Mouse (Mus musculus) liver, embryonic 14.5 days (tissue): ENCODE measurements around the gene Fut4. TPM values are rescaled to one million over a fixed set of nuclear protein-coding genes. Genes with fewer than 3 reads are reported as not detected.

Experiments
- ATAC-seq: fragments of 200-750 bp; cut with Nextera tagmentation; 2 replicates; pipeline ENCODE4 v1.8.0; 2017; ENCODE audit warnings: moderate number of reproducible peaks, mild to moderate bottlenecking, moderate library complexity; ENCODE audit not compliant: insufficient read depth
- DNase-seq, 3 experiments: peaks; one replicate each; pipeline ENCODE4 v3.0.0-alpha.2; 2012 to 2013; ENCODE audit warnings: low read depth in 3 of 3, low spot score in 3 of 3
- H3K27ac ChIP-seq: fragments of 300-500 bp; sonication (generic); 2 replicates; pipeline ENCODE4 v1.5.1; 2014; ENCODE audit warnings: moderate library complexity, mild to moderate bottlenecking, control low read depth, inconsistent platforms
- H3K27me3 ChIP-seq: fragments of 300-500 bp; sonication (generic); 2 replicates; pipeline ENCODE4 v1.6.1; 2014; ENCODE audit warnings: mild to moderate bottlenecking, low read length, moderate library complexity; ENCODE audit not compliant: control insufficient read depth, insufficient read depth
- H3K36me3 ChIP-seq: fragments of 300-500 bp; sonication (generic); replicated peaks from 2 replicates; pipeline ENCODE4 v1.6.1; 2014; ENCODE audit warnings: low read depth; ENCODE audit not compliant: control insufficient read depth, insufficient read depth
- H3K4me1 ChIP-seq, 2 experiments: fragments of 200-500 bp in 1 of 2; fragments of 300-500 bp in 1 of 2; sonication (generic) in 1 of 2; replicated peaks; 2 replicates each; pipeline ENCODE4 v1.6.1; 2012 to 2014; ENCODE audit warnings: antibody characterized with exemption in 1 of 2, inconsistent platforms in 1 of 2, low read length in 1 of 2; ENCODE audit not compliant: control insufficient read depth in 2 of 2, insufficient read depth in 2 of 2
- H3K4me2 ChIP-seq: fragments of 300-500 bp; sonication (generic); 2 replicates; pipeline ENCODE4 v1.6.1; 2014; ENCODE audit warnings: low read depth, mild to moderate bottlenecking, control low read depth, moderate library complexity
- H3K4me3 ChIP-seq, 2 experiments: fragments of 200-500 bp in 1 of 2; fragments of 300-500 bp in 1 of 2; sonication (generic) in 1 of 2; 2 replicates each; pipeline ENCODE4 v1.5.1; 2012 to 2014; ENCODE audit warnings: low read depth in 2 of 2, low read length in 2 of 2, mild to moderate bottlenecking in 2 of 2, control low read depth in 1 of 2, inconsistent platforms in 1 of 2, moderate library complexity in 1 of 2; ENCODE audit not compliant: insufficient read depth in 1 of 2
- H3K9ac ChIP-seq: fragments of 300-500 bp; sonication (generic); replicated peaks from 2 replicates; pipeline ENCODE4 v1.6.1; 2014; ENCODE audit warnings: mild to moderate bottlenecking, control low read depth, moderate library complexity
- H3K9me3 ChIP-seq: fragments of 300-500 bp; sonication (generic); 2 replicates; pipeline ENCODE4 v1.6.1; 2016; ENCODE audit warnings: low read length, mixed read lengths; ENCODE audit not compliant: control insufficient read depth
- CTCF ChIP-seq: IDR thresholded peaks from 2 replicates; pipeline ENCODE4 v1.5.1; 2016; ENCODE audit warnings: antibody characterized with exemption, low read depth, control low read depth
- EP300 ChIP-seq: IDR thresholded peaks from 2 replicates; pipeline ENCODE4 v1.6.1; 2016; ENCODE audit warnings: antibody characterized with exemption, low read depth
- WGBS: fragments of 180-500 bp; shearing (Covaris S2); extraction: QIAGEN DNeasy Blood & Tissue Kit; methylation state at CpG from one replicate; pipeline ENCODE4 v1.1.7; 2014; ENCODE audit not compliant: insufficient replicate concordance; 5-methylcytosine and 5-hydroxymethylcytosine counted together
- polyA plus RNA-seq, 2 experiments: library from polyadenylated mRNA; depleted of rRNA in 1 of 2; stranded (reverse) in 1 of 2; unstranded in 1 of 2; fragments of >200 nt; fragmentation: Nextera tagmentation in 1 of 2; extraction: Ambion mirVana in 1 of 2; gene quantifications; 2 replicates each; pipeline versions ENCODE4 v1.2.1 to v1.2.3; 2012 to 2014

Fut4 gene
- polyA plus RNA-seq, 2 experiments, result 0.37 to 0.39 TPM

- H3K27me3 ChIP-seq, result no peaks in the 10 kb centered on the region
- no peak overlapping the region for H3K9ac ChIP-seq
- TF ChIP-seq CTCF (no peak), EP300 (no peak)
- no peaks in the 10 kb centered on the region for H3K9me3 ChIP-seq
- WGBS, result 28% methylated on average over 7 of the region's 7 CpGs
- no peak overlapping the region for H3K4me2 ChIP-seq
- no peak overlapping the region for H3K4me3 ChIP-seq
- H3K27ac ChIP-seq, result no peak overlapping the region
- ATAC-seq (no peak), DNase-seq (no peak)
- no peaks in the 10 kb centered on the region for H3K36me3 ChIP-seq
- H3K4me1 ChIP-seq, result peaks cover 0 to 8% of the 10 kb centered on the region in 2 experiments; a peak in 1 of 4 replicates
Measured at GRCm38 (mm10) chr9:14699288-14699640, 52.9 kb downstream of the Fut4 start.

- no peak overlapping the region for H3K27ac ChIP-seq
- ATAC-seq (peak; percentile 41), DNase-seq (peak; percentile 34 to 41 (median 39))
- no peaks in the 10 kb centered on the region for H3K9me3 ChIP-seq
- TF ChIP-seq CTCF, result peak; percentile 88
- TF ChIP-seq EP300, result no peak
- no peak overlapping the region for H3K4me3 ChIP-seq
- WGBS, result 43% methylated on average over 11 of the region's 12 CpGs
- H3K27me3 ChIP-seq, result no peaks in the 10 kb centered on the region
- no peak overlapping the region for H3K4me2 ChIP-seq
- H3K9ac ChIP-seq, result no peak overlapping the region
- H3K36me3 ChIP-seq, result no peaks in the 10 kb centered on the region
- peaks cover 0 to 8% of the 10 kb centered on the region in 2 experiments; a peak in 1 of 4 replicates for H3K4me1 ChIP-seq
Measured at GRCm38 (mm10) chr9:14698582-14699287, 53.5 kb downstream of the Fut4 start.

Other genes with a start within 250 kb of the Fut4 start
- gene Amotl1, start 107.3 kb downstream of the Fut4 start, polyA plus RNA-seq (2012; rRNA removed), result 1.9 and 2.0 TPM in 2 replicates
- 1.7 and 1.8 TPM in 2 replicates for gene Amotl1, start 107.3 kb downstream of the Fut4 start, polyA plus RNA-seq (2014; fragmentation: Nextera tagmentation; extraction: Ambion mirVana)
- 0.04 and 0.08 TPM in 2 replicates for gene Piwil4, start 11.7 kb downstream of the Fut4 start, polyA plus RNA-seq (2012; rRNA removed)
- 0.13 TPM in 1 of 2 replicates, not detected in the other for gene Piwil4, start 11.7 kb downstream of the Fut4 start, polyA plus RNA-seq (2014; fragmentation: Nextera tagmentation; extraction: Ambion mirVana)
- gene 1700012B09Rik, start 18.6 kb upstream of the Fut4 start, polyA plus RNA-seq (2012; rRNA removed), result not detected in 2 replicates
- gene 1700012B09Rik, start 18.6 kb upstream of the Fut4 start, polyA plus RNA-seq (2014; fragmentation: Nextera tagmentation; extraction: Ambion mirVana), result not detected in 2 replicates
- 4.1 and 7.1 TPM in 2 replicates for gene Mre11a, start 32.3 kb upstream of the Fut4 start, polyA plus RNA-seq (2012; rRNA removed)
- gene Mre11a, start 32.3 kb upstream of the Fut4 start, polyA plus RNA-seq (2014; fragmentation: Nextera tagmentation; extraction: Ambion mirVana), result 12.9 and 15.2 TPM in 2 replicates
- gene Ankrd49, start 32.5 kb upstream of the Fut4 start, polyA plus RNA-seq (2012; rRNA removed), result 8.3 and 13.6 TPM in 2 replicates
- 28.4 and 29.5 TPM in 2 replicates for gene Ankrd49, start 32.5 kb upstream of the Fut4 start, polyA plus RNA-seq (2014; fragmentation: Nextera tagmentation; extraction: Ambion mirVana)
- not detected in 2 replicates for gene Gpr83, start 107.8 kb upstream of the Fut4 start, polyA plus RNA-seq (2012; rRNA removed)
- not detected in 2 replicates for gene Gpr83, start 107.8 kb upstream of the Fut4 start, polyA plus RNA-seq (2014; fragmentation: Nextera tagmentation; extraction: Ambion mirVana)
- not detected in 2 replicates for gene Izumo1r, start 151.6 kb upstream of the Fut4 start, polyA plus RNA-seq (2012; rRNA removed)
- gene Izumo1r, start 151.6 kb upstream of the Fut4 start, polyA plus RNA-seq (2014; fragmentation: Nextera tagmentation; extraction: Ambion mirVana), result not detected in 2 replicates